Mouse (Mus musculus) olfactory bulb, adult 2 months (tissue): ENCODE data around the gene Ust.

Source experiments
- CTCF ChIP-seq: fragments of 200-500 bp; IDR thresholded peaks from 2 replicates; pipeline ENCODE4 v1.5.1; 2012; ENCODE audit warnings: low read depth, mild to moderate bottlenecking, low read length, moderate library complexity; ENCODE audit not compliant: insufficient read depth
- POLR2A ChIP-seq: fragments of 200-500 bp; IDR thresholded peaks from 2 replicates; pipeline ENCODE4 v1.6.1; 2012; ENCODE audit warnings: mild to moderate bottlenecking, low read depth, low read length, moderate library complexity; ENCODE audit not compliant: insufficient read depth

DNA sequence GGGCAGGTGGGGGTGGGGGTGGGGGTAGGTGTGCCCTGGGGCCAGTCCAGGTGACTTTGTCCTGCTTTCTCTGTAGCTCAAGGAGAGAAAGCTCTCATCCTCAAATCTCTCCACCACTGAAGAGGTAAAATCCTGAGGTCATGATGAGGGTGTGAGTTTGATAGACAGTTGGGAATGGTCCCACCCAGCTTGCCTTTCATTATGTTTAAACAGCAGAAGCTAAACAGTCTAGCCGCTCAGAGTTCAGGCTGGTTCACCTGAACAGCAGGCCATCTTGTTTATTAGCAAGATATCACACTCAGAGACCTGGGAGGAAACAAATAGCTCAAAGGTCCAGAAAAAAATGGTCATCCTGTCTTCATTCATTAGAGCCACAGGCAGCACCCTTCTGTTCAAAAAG is 152.8 kb downstream of the Ust start:
- TF ChIP-seq CTCF (no peak), POLR2A (no peak)
